Mouse (Mus musculus): ENCODE results near the gene Clstn1. TPM values are rescaled to one million over a fixed set of nuclear protein-coding genes. Genes with fewer than 3 reads are reported as not detected.

Gene Clstn1
- total RNA-seq, 4 experiments from 2014 or later: 17.1 to 25.6 (median 24.8) TPM

- no peak for DNase-seq (ENCODE audit: low spot score in 2 of 2)
Measured at GRCm38 (mm10) chr4:149665692-149666090, 79.4 kb downstream of the Clstn1 start.

DNA sequence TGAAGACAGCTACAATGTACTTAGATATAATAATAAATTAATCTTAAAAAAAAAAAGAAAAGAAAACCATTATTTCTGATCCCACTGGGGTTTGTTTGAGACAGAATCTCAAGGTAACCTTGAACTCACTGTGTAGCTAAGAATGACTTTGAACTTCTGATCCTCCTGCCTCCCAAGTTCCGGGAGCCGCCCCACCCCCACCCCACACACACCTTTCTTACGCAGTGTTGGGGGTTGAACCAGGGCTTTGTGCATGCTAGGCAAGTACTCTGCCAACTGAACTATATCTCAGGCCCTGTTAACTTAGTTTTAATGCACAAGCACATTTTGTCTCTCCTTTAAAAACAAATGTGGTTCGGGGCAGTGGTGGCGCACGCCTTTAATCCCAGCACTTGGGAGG, 84.9 kb downstream of the Clstn1 start:
- DNase-seq (ENCODE audit: low spot score in 2 of 2): no peak

DNA sequence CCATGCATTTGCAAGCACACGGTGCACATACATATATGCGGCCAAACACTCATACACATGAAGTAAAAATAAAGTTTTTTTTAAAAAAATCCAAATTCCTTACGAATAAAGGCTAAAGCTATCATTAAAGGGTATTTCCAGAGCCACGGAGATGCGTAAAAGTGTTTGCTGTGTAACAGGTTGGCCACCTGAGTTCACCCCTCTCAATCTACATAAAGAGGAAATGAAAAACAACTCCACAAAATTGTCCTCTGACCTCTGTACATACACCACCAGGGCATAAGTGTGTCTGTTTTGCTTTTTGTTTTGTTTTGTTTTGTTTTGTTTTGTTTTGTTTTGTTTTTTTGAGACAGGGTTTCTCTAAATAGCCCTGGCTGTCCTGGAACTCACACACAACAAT, 86.5 kb downstream of the Clstn1 start:
- DNase-seq (ENCODE audit: low spot score in 2 of 2): no peak

DNA sequence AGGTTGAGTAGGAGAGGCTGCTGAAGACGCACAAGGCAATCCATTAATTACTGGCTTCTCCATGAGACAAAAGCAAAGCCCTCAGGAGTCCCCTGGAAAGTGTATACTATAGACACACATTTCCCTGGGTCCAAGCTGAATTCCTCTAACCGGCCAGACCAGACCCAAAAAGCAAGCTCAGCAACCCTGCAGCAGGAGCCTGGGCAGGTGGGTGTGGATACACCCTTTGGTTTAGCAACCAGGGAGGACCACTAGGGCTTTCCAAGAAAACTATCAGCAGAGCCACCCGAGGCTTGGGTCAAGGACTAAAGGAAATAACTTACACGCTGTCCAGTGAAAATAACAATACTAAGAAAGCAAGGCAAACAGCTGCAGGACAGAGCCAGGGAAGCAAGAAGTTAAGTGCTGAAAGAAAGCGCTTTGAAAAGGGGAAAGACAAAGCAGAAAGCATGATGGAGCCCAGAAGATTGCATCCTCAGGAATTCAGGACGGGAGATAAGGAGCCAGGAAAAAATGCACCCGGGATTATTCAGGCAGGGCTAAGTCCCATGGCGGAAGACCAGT, 88.6 kb downstream of the Clstn1 start:
- no peak for DNase-seq (ENCODE audit: low spot score in 2 of 2)

GRCm38 (mm10) chr4:149675378-149676261, 89.4 kb downstream of the Clstn1 start:
- DNase-seq (ENCODE audit: low spot score in 2 of 2): peak; percentile 68 to 74

GRCm38 (mm10) chr4:149678006-149678405, 91.7 kb downstream of the Clstn1 start:
- no peak for DNase-seq (ENCODE audit: low spot score in 2 of 2)

DNA sequence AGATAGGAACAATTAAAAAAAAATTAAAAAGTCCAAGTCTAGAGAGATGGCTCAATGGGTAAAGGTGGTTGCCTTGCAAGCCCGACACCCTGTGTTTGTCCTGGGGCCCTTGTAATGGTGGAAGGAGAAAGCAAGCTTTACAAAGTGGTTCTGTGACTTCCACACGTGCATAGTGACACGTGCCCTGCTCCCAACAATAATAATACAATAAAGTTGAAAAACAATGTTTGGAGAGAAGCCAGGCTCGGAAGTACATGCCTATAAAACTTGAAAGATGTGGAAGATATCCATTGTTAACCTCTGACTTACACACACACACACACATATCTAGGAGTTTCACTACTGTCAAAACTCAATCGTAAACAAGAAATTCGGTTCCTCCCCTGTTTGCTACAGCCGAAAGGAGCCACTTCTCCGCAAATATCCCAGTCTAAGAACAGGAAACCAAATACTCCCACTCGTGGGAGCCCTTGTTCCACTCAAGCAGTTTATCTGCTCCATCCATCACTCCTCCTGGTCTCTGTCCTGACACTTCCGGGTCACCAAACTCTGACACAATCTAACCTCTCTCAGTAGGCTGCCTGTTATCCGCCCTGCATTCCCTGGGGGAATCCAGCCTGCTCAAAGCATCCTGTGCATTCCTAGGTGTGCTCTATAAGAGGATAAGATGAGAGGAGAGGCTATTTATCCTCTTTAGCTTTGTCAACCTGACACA, 92.9 kb downstream of the Clstn1 start:
- no peak for DNase-seq (ENCODE audit: low spot score in 2 of 2)

DNA sequence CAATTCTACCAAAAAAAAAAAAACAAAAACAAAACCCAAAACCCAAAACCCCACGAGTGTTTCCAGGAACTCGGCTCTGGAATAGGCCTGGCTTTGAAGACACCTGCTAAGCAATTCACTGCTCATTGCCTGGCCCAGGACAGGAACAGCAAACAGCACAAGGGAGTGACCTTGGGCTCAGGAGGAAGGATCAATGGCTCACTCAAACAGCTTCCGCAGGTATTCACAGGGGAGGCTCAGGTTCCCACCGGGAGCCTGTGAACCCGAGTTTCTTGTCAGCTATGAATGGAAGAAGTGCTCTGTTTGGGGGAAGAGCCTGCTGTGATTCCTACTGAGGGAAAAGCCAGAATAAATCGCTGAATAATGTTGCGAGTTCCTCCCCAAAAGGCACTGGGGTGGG, 97.6 kb downstream of the Clstn1 start:
- DNase-seq (ENCODE audit: low spot score in 2 of 2): no peak

- no peak for DNase-seq (ENCODE audit: low spot score in 2 of 2)
Measured at GRCm38 (mm10) chr4:149684841-149685623, 98.8 kb downstream of the Clstn1 start.

GRCm38 (mm10) chr4:149688861-149689260, 102.6 kb downstream of the Clstn1 start:
- no peak for DNase-seq (ENCODE audit: low spot score in 2 of 2)

- no peak for DNase-seq (ENCODE audit: low spot score in 2 of 2)
Measured at GRCm38 (mm10) chr4:149689822-149690700, 103.8 kb downstream of the Clstn1 start.

GRCm38 (mm10) chr4:149690828-149691280, 104.6 kb downstream of the Clstn1 start:
- DNase-seq (ENCODE audit: low spot score in 2 of 2): peak; percentile 28 to 52

DNA sequence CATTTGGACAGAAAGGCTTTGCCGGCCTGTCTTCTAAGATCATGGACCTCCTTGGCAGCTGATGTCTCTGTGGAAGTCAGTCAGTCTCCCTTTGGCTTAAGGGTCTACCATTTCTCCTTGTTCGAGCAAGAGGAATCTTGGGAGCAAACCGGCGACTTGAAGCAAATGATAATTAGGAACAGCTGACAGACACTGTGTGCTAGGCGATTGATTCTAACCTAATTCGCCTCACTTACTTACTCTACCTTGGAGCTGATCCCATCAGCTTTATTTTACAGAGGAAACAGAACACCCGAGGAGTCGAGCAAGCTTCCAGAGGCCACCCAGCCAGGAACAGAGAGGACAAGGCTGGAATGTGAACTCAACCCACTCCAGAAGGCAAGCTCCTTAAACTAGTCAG, 105.1 kb downstream of the Clstn1 start:
- DNase-seq (ENCODE audit: low spot score in 2 of 2): no peak

- no peak for DNase-seq (ENCODE audit: low spot score in 2 of 2)
Measured at GRCm38 (mm10) chr4:149696189-149696971, 110.1 kb downstream of the Clstn1 start.

DNA sequence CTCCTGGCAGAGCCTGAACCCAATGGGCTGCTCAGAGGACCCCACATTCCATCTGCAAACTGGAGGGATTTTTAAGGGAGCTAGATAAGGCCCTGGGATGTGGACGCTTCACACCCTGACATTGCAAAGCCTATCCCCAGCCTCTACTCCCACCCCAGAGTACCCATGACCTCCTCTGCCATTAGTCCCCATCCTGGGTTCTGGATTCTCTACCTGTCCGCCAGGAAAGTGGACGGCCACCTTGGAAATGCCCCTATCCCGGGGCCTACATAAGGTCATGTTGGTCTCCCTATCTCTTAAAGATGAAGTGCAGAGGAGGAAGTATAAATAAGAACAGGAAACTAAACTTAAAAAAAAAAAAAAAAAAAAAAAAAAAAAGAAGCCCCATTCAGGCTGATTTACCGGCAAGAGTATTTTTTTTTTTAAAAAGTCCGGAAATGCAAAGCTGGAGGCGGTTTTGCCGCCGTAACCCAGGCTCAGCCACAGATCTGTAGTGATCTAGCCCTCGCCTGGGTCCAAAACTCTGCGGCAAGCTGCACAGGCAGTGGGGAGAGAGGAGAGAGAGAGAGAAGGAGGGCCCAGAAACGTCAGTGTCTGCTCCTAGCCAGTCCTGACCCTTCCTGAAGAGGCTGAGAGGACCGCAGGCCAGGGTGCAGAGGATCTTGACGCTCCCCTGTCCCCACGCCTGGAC, 111.4 kb downstream of the Clstn1 start:
- peak in 1 of 2 experiments; percentile 23 for DNase-seq (ENCODE audit: low spot score in 2 of 2)

DNA sequence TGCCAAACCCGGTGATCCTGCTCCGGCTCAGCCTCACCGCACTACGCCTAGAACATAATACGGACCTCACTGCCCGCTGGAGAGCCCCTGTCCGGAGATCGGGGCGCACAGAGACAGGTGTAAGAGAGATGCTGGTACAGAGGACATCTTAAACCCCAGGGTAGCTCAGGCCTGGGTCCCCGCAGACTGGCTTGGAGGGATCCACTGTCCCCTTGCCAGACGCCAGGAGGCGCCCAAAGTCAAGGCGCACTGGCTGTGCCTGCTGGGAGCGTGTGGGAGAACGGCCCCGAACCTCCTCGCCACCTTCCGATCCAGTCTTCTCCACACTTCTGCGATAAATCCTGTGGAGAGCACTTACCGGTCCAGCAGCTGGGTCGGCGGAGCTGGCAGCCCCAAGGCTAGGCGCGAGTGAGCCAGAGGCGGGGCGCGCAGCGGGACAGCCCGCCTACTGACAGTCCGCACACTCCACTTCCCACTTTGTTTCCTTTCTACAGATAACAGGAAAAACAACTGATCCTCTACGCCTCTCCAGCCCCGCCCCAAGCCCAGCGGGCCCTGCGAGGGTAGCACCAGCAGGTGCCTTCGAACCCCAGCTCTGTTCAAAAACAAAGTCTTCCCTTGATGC, 112.0 kb downstream of the Clstn1 start:
- peak; percentile 33 to 57 for DNase-seq (ENCODE audit: low spot score in 2 of 2)
